Mouse (Mus musculus) brain, adult 2 months (tissue): ENCODE measurements around the gene Crcp.

Source experiments
- DNase-seq: peaks from one replicate; pipeline ENCODE4 v3.0.0; 2011; ENCODE audit warnings: low read depth, low spot score

The Crcp gene

DNA sequence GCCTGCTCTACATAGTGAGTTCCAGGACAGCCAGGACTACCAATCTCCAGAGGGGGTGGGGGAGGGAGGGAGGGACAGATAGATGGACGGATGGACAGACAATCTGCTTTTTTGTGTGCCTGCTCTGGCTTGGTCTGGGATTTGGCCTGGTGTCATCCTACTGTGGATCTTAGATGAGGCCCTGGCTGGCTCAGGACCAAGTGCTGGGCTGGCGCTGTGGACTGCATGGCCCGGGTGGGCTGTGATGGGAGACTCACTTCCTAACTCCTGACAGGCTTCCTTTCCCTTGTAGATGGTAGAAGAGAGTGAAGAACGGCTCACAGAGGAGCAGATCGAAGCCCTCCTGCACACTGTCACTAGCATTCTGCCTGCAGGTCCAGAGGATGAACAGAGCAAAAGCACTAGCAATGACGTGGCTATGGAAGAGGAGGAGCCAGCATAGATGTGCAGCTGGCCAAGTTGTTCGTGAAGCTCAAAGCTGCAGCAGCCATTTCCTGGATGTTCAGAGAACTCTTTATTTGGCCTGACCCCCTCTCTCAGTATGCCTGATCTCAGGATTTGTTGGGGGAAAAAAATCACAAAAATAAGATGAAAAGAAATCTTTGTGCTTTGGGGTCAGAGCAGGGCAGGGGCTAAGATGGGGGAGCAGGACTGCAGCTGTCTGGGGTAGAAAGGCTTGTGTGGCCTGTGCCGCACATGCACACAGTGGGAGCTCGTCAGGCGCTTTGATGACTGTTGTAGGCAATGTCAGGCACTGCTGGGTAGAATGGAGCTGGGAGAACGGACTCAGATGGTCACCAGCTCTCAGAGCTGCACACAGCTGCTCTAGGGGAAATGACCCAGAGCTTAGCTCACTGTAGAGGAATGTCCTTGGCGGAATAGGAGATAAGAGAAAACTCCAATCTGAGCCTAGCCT, 30.6 kb downstream of the Crcp start:
- DNase-seq = peak; percentile 54

DNA sequence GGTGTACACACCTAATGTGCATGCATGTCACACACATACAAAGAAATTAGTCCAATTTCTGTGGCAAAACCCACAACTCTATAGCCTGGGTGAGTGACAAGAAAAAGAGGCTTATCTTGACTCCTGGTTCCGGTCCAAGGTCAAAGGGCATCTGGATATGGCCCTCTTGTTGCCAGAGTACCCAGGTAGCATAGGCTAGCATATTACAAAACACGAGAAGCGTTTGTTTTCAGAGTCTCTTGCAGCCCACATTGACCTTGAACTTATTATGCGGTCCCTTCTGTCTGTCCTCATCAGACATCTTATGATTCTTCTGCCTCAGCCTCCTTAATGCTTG, 31.2 kb downstream of the Crcp start:
- DNase-seq = no peak

DNA sequence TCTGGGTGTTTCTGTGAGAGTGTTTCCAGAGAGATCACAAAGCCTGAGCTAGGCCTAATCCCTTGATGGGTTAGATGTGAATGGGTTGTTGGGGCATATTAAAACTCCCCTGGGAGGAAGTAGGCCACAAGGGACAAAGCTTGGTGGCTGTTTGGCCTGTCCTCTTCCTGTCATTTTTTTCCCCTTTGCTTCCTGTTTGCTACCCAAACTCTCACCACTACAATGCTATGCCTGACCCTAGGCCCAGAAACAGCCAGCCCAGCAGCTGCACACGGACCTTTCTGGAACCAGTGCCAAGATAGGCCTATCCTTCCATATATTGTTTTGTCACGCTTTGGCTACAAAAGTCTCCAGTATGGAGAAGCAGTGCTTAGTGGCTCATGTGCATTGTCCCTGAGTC, 33.0 kb downstream of the Crcp start:
- no peak for DNase-seq

DNA sequence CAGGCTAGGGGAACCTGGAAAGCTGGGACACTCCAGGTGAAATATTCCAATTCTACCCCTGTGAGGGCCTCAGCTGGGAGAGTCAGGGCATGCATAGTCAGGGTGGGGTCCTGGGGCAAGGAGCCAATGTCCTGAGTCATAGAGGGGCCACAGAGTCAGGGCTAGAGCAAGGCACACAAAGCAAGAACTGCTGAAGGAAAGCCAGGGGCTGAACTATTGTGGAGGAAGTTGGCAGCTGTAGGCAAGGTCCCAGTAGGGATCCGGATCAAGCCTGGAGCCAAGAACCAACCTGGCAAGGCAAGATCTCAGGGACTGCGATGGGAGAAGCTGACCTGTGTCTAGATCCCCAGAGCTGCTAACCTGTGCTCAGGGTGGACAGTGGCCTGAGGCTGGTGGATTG, 34.7 kb downstream of the Crcp start:
- peak; percentile 69 for DNase-seq

DNA sequence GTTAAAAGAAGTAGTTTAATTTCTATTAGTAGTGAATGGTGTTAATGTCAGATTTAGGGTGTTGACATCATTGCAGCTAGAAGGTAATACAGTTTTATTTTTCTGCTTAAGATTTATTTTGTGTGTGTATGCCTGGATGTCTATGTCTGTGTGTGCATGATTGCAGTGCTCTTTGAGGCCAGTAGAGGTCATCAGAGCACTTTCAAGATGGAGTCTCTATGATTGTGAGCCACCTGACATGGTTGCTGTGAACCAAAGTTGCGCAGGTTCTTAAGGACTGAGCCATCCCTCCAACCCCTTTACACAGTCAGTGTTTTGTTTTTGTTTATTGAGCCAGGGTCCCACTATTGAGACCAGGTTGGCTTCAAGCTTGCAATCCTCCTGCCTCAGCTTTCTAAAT, 36.5 kb downstream of the Crcp start:
- no peak for DNase-seq

DNA sequence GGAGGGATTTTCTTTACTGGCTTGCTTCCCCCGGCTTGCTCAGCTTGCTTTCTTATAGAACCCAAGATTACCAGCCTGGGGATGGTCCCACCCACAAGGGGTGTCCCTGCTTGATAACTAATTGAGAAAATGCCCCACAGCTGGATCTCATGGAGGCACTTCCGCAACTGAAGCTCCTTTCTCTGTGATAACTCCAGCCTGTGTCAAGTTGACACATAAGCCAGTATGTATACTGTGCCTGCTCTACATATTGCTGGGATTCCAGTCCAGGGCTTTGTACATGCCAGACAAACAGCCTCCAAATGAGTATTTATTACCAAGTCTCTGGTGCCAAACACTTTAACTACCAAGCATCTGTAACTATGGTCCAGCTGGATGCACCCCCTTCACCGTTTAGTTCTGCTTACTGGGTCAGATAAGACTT, 38.8 kb downstream of the Crcp start:
- no peak for DNase-seq

DNA sequence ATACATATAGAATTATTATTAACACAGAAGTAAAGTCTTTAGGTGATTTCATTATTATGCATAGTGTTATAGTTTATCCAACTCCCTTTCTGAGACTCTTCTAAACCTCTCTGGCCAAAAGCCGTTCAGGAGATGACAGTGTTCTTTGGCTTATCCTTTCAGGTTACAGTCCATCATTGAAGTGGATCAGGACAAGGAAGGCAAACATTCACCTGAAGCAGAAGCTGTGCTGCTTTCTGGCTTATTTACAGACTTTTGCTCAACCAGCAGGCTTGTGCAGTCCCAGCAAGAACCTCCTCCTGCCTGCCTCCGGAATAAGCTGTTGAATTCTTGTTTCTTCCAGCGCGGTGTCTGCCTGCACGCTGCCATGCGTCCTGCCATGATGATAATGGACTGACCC, 43.9 kb downstream of the Crcp start, which contains the start of gene Tpst1:
TSS of gene Tpst1 (plus strand) at position 301 of the 400 bp plus-strand sequence.
- DNase-seq = no peak

DNA sequence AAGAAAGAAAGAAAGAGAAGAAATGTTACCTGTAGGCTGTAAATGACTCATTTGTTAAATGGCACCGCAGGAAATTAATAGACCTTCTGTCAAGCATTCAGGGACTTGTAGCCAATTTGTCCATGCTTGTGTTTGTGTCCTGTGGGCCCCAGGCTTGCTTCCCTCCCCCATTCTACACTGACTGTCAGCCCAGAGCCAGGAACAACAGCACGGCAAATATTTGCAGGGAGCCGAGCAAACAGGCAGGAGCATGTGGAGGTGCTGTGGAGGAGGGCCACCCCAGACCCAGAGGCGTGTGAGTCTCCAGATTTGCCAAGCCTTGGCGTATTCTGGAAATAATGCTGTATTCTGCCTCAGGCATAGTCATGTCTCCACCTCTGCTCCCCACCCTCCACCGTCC, 45.4 kb downstream of the Crcp start:
- peak; percentile 73 for DNase-seq

DNA sequence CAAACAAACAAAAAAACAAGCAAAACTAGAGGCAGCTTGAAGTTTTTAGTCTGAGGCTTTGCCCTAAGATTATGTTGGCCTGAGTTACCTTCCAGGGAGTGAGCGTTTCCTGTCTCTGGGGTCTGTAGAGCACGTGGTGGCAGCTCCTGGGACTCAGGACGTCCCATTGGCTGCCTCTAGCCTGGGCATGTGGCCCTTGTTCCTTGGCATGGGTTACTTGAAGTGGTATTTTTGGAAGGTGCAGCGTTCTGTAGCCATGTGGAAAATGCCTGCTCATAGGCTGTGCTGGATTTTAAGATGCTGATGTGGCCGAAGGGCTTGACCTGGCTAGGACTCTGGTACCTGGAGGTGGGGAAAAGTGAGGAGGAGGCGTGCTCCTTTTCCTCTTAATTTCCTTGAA, 47.3 kb downstream of the Crcp start:
- DNase-seq = peak; percentile 24

DNA sequence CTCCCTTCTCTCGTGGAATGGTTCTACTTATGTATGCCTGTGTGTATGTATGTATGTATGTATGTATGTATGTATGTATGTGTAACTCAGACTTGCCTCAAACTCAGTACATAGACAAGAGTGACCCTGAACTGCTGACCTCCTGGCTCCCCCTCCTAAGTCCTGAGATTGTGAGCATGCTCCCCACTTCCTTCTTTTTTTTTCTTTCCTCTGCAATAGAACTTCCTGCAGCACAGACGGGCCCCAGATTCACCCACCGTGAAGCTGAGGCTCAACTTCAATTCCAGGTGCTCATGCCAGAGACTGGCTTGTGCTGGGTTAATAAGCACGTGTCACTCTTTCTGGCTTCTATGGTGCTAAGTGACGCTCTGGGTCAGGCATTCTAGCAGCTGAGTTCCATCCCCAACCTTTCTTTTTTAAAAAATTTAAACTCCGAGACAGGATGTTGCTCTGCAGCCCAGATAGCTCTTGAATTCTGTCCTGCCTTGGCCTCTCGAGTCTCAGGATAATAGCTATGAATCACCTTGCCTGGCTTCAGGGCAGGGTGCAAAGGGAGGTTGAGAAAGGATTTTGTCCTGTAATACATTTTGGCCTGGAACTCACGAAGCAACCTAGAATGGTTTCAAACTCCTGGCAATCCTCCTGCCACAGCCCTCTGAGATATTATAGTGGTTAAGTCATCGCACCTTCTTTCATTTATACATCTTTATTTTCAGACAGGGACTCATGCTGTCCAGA, 49.2 kb downstream of the Crcp start:
- no peak for DNase-seq

DNA sequence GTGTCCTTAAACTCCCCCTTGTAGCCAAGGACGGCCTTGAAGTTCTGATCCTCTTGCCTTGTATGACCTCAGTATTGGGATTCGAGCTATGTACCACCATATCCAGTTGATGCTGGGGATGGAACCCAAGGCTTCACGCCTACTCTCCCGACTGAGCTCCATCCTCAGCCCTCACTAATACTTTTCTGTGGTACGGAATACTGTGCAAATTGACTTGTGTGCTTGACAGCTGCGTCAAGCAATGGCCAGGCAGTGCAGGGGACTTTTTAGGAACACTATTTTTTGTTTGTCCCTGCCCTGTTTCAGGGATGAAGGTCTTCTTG, 49.7 kb downstream of the Crcp start:
- DNase-seq = no peak

DNA sequence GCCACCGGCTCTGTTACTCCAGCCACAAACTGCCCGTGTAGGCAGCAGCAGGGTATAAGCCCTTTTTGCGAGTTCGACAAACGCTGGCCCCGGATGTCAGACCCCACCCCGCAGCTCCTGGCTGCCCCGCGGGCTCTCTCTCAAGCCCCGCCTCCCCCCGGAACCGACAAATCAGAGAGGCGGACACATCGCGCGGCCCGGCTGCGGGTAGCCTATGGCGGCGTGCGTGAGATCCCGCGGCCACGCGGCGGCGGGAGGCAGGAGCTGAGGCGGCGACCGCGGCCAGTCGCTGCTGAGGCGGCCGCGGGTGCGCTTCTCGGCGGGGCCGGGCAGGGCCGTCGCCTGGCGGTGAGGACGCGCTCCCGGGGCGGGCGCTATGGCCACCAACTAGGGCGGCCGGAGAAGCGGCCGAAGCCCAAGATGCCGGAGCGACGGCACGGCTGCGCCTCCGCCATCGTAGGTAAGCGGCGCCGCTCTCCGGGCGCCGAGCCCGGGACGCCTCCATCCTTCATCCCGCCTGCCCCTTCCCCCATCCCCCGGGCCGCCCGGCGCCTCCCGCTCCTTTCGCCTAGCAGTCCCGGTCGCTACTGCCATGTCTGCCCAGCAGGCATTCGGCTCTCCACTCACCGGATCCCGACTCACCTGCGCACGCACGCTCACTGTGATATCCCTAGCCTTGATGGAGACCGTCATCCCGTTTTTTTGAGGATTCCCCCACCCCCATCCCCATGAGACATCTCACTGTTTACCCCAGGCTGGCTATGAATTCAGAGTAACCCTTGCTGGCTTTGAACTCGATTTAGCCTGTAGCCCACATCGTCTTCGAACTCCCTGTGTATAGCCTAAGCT, 50.3 kb downstream of the Crcp start:
- DNase-seq = peak; percentile 95

DNA sequence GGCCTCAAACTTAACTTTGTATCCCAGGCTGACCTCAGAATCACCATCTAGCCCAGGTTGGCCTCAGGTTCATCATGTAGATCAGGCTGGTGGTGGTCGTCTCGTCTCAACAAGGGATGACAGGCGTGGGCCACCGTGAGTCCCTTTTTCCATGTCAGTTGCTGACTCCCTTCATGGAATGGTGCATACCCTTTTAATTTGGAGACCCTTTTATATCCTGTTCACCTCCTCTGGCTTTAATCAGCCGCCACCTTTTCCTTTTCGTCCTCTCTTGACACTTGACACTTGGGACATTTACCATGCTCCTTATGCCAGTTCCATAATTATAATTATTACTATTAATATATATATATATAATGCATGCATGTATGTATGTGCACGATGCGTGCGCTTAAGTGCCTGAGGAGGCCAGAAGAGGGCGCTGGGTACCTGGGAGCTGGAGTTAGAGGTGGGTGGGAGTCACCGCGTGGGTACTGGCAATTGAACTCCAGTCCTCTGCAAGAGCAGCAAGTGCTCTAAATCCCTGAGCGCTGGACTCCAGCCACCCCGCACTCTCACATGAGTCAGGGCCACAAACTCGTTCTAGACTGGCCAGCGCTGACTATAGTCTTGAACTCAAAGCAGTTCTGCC, 51.1 kb downstream of the Crcp start:
- DNase-seq = peak; percentile 32

DNA sequence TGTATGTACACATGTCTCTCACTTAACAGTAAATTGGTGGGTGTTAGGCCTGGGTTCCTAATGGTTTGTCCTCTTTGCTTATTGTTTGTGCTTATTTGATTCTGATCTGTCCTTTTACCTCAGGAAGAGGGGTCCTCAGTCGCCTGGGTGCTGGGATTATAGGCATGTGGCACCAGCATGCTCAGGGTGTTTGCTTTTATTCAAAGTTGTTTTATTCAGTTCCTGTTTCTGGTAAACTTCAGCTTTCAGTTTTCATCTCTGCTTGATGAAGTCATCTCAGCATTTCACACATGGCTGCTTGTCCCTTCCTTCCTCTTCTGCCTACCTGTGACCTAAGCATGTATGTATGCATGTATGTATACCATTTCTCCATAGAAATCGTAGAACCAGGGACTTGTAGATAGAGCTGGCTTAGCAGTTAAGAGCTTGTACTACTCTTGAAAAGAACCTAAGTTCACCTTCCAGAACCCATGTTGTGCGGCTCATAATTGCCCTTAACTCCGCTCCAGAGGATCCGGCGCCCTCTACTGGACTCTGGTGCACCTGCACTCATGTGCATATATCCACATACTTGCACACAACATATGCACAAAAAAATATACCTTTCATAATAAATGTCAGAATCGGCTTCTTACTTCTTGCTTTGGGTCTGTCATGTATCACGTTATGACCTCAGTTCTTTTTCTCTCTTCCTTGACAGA, 52.2 kb downstream of the Crcp start:
- no peak for DNase-seq

DNA sequence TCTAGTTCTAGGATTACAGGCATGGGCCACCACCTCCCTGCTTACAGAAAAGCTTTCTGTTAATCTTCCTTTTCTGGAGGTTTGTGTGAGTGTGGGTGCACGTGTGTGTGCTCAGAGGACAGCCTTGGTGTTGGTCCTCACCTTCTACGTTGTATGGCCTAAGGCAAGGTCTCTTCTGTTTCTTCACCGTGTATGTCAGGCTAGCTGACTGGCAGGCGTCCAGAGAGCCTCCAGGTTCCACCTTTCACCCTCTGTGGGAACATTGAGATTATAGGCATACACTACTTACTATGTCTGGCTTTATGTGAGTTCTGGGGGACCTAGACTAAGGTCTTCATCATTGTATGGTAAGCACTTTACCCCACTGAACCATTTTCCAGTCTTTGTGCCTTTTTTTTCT, 53.3 kb downstream of the Crcp start:
- no peak for DNase-seq

DNA sequence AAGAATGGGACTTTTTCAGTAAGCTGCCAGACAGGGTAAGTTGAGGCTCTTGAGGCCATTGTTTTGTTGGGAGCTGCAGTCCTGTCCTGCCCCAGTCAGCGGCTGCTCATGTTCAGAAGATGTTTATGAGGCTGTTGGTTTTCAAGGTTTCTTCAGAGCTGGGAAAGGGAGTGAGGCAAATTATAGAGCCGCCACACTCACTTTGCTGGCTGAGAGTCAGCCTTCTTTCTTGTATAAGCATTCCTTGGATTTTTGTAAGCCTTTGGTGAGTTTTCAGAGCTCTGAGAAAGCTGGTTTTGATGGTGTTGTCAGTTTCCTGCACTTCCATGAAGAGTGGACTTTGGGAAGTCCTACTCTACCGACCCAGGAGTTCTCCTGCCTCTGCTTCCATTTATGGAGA, 55.2 kb downstream of the Crcp start:
- peak; percentile 22 for DNase-seq

DNA sequence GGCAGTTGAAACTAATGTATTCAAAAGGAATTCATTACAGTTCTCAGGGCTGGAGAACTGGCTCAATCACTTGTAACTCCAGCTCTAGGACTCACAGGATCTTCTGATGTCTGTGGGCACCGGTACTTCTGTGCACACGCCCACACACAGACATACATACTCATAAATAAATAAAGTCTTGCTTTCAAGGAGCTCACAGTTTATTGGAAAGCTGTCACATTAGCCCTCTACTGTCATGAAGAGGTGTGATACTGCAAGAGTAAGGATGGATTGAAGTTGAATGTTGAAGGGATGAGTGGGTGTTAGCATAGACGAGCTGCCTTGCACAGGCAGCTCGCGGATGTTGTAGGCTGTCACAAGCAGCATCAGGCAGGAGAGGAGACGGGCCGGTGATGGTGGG, 58.9 kb downstream of the Crcp start:
- peak; percentile 74 for DNase-seq

DNA sequence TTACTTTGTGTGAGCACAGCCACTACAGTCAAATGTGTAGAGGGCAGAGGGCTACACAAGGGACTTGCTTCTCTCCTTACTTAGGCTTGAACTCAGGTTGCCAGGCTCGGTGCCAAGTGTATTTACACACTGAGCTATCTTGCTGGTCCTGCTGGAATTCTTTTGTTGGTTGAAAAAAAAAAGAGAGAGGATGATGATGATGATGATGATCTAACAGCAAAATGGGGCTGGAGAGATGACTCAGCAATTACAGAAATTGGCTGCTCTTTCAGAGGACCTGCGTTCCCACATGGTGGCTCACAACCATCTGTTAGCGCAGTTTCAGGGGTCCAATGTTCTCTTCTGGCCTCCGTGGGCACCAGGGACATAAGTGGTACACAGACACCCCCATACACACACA, 59.5 kb downstream of the Crcp start:
- DNase-seq = no peak

DNA sequence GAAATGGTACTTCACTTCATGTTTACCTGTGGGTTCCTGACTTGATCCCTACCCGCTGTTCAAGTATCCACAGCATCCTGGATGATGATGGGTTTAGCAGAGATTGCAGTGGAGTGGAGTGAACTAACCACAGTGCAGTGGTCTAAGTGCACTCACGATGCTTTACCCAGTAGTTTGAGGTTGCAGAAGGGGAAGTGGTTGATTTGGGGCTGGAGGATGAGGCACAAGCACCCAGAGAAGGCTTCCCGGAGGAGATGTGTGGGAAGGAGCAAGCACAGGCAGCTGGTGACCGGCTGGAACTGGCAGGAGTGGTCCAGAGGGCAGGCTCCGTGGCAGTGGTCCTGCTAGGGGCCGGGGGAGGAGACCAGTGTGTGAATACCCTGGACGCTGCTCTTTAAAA, 60.1 kb downstream of the Crcp start:
- DNase-seq = no peak

DNA sequence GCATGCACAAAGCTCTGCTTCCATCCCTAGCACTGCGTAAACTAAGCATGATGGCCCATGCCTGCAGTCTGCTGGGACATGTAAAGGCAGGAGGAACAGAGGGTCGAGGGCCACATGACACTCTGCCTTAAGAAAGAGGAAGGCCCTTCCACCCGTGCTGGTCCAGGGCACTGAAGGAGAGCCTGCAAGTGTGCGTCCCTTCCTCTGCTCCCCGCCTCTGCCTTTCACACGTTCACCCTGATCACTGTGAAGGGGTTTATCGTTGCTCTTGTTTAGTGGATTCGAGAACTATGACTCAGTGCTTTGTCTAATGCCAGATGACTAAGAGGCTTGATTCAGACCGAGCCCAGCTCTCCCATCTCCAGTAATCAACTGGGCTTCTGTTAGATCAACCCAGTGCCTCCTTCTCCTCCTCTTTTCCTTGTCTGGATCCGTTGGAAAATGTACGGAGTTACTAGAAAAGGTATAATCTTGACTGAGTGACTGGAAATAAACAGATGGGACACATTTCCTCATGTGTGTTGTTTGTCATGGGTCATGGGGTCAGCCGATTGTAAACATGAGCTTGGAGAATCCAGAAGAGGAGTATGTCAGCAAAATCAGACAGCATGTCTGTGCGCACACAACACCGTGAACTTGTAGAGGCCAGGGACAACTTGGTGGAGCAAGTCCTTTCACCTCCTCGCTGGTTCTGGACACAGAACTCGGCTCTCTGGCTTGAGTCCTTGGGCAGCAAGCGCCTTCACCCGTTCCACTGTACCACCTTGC, 60.7 kb downstream of the Crcp start:
- peak; percentile 91 for DNase-seq
